Mouse (Mus musculus): ENCODE results near the gene Fam172a.

DNA sequence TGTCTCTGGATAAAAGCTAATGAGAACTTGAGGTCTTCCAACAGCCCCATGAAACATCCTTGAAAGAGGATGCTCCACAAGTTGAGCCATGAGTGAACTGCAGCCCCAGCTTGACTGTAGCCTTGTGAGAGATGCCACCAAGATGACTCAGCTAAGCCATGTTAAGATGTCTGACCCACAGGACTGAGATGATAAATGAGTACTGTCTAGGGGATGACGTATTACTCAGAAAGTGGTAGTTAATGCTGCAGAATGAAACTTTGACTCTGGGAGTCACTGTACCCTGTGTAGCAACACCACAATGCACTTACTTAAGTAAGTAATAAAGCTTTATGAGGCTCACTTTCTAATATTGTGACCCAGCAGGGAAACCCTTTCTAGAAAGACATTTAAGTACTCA lies 308.3 kb downstream of the Fam172a start:
- TF ChIP-seq GATA1 (IDR thresholded peaks at IDR 0.05; ENCODE audit: low read length) = no peak
- no peak for TF ChIP-seq TAL1 (IDR thresholded peaks at IDR 0.05; ENCODE audit: low read length)

All from erythroblast, embryonic 14.5 days (primary cell).